Mouse (Mus musculus) cerebellum, postnatal 4 days (tissue): ENCODE measurements at regions not wholly inside any gene's neighbourhood (a gene's known extent, or its start where the extent isn't known, plus 50 kb on each side); places are given as distances from the start of the nearest gene placed in this dataset.

Experiments used
- DNase-seq, 2 experiments: peaks; one replicate each; pipeline ENCODE4 v3.0.0; 2022; ENCODE audit warnings: low spot score in 2 of 2, mixed read lengths in 1 of 2

GRCm38 (mm10) chr6:6291781-6292180 lies 74.8 kb upstream of the Slc25a13 start:
- no peak for DNase-seq

- DNase-seq: no peak
Observed at GRCm38 (mm10) chr6:6290427-6290826, 73.5 kb upstream of the Slc25a13 start.

- DNase-seq: peak in 1 of 2 experiments; percentile 47
Observed at GRCm38 (mm10) chr6:6289806-6290205, 72.8 kb upstream of the Slc25a13 start.

GRCm38 (mm10) chr6:6280812-6281568 lies 64.0 kb upstream of the Slc25a13 start:
- no peak for DNase-seq

- DNase-seq: no peak
Observed at GRCm38 (mm10) chr6:6279646-6280045, 62.7 kb upstream of the Slc25a13 start.

- no peak for DNase-seq
Observed at GRCm38 (mm10) chr6:6270545-6270944, 53.6 kb upstream of the Slc25a13 start.
